Mouse (Mus musculus): ENCODE measurements around the gene Zfp266. TPM values are rescaled to one million over a fixed set of nuclear protein-coding genes. Genes with fewer than 3 reads are reported as not detected.

Gene Zfp266
- polyA plus RNA-seq, 1 experiment from 2014 or later = 125 TPM

DNA sequence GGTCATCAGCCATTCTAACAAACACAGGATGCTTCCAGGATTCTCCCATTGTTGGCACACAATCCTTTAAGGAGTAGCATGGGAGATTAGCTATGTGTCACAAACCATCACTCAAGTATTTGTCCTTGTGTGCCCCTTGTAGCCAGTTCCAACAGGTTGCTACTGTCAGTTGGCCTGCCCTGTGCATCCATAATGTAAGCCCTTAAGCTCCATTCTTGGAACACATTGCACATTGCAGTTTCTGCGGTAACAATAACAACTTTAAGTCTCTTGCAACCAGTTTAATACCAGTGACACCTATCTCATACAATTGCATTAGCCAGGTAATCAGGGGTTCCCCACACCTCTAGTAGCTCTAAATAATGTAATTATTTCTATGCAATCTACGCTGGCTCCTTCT is 15.4 kb upstream of the Zfp266 start:
- 91% methylated on average over 2 of the region's 2 CpGs for WGBS
- Histone ChIP-seq H3K4me3 (ENCODE audit: low read depth, low read length) (no peak overlapping the region), H3K4me2 (replicated peaks; ENCODE audit: low read depth, low read length) (no peak overlapping the region), H3K27me3 (ENCODE audit: control insufficient read depth, insufficient read depth, low read length) (peaks cover 3% of the 10 kb centered on the region; the same call in 1 of the 2 replicates), H3K9me3 (ENCODE audit: control insufficient read depth, low read length) (no peaks in the 10 kb centered on the region), H3K9ac (ENCODE audit: low read depth, low read length) (no peak overlapping the region), H3K36me3 (ENCODE audit: control insufficient read depth, insufficient read depth, low read length) (no peaks in the 10 kb centered on the region), H3K4me1 (replicated peaks; ENCODE audit: control insufficient read depth, insufficient read depth, low read length) (no peaks in the 10 kb centered on the region), H3K27ac (ENCODE audit: low read depth, low read length) (no peak overlapping the region)
- ATAC-seq (ENCODE audit: low FRiP score) = no peak
- DNase-seq (ENCODE audit: low spot score) = no peak

DNA sequence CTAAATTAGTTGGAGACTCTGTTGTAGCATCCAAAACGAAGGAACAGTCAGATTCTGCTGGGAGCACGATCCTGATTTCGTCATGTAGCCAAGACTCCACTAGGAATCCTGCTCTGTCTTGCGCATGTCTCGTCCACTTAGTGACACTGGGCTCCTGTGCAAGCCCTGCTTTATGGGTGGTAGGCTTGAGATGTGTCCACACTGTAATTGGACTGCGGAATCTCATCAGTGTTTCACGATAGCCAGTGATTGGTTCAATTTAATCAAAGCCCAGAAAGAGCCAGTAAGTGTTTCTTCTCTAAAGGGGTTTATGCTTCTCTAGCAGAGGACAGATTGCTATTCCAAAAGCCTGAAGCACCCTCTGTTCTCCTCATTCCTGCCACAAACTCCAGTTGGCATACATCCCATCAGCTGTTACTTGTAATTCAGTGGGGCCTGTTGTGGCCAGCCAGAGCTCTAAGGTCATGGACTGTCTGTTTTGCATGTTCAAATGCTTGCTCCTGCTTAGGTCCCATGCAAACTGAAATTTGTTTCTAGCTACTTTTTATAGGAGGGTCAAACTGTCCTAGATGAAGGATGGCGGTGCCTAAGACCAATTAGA is 13.2 kb upstream of the Zfp266 start:
- 83% methylated on average over 8 of the region's 8 CpGs for WGBS
- Histone ChIP-seq H3K9me3 (ENCODE audit: control insufficient read depth, low read length) (no peaks in the 10 kb centered on the region), H3K9ac (ENCODE audit: low read depth, low read length) (no peak overlapping the region), H3K27ac (ENCODE audit: low read depth, low read length) (no peak overlapping the region), H3K4me2 (replicated peaks; ENCODE audit: low read depth, low read length) (no peak overlapping the region), H3K4me1 (replicated peaks; ENCODE audit: control insufficient read depth, insufficient read depth, low read length) (no peaks in the 10 kb centered on the region), H3K36me3 (ENCODE audit: control insufficient read depth, insufficient read depth, low read length) (no peaks in the 10 kb centered on the region), H3K4me3 (ENCODE audit: low read depth, low read length) (no peak overlapping the region), H3K27me3 (ENCODE audit: control insufficient read depth, insufficient read depth, low read length) (peaks cover 4% of the 10 kb centered on the region; the same call in 1 of the 2 replicates)
- DNase-seq (ENCODE audit: low spot score) (no peak), ATAC-seq (ENCODE audit: low FRiP score) (no peak)

- Histone ChIP-seq H3K36me3 (ENCODE audit: control insufficient read depth, insufficient read depth, low read length) (no peaks in the 10 kb centered on the region), H3K27me3 (ENCODE audit: control insufficient read depth, insufficient read depth, low read length) (no peaks in the 10 kb centered on the region), H3K4me3 (ENCODE audit: low read depth, low read length) (peak overlapping the region; percentile 93), H3K27ac (ENCODE audit: low read depth, low read length) (peak overlapping the region; percentile 96), H3K9me3 (ENCODE audit: control insufficient read depth, low read length) (no peaks in the 10 kb centered on the region), H3K4me1 (replicated peaks; ENCODE audit: control insufficient read depth, insufficient read depth, low read length) (0 out of 2 replicates have a peak, but pooled peaks cover 2% of the 10 kb centered on the region), H3K9ac (ENCODE audit: low read depth, low read length) (peak overlapping the region; percentile 99), H3K4me2 (replicated peaks; ENCODE audit: low read depth, low read length) (peak overlapping the region; percentile 81)
- ATAC-seq (ENCODE audit: low FRiP score) (no peak), DNase-seq (ENCODE audit: low spot score) (peak; percentile 46)
- under 1% methylated on average over 17 of the region's 17 CpGs for WGBS
Observed at GRCm38 (mm10) chr9:20520531-20521210, 546 bp downstream of the Zfp266 start.

DNA sequence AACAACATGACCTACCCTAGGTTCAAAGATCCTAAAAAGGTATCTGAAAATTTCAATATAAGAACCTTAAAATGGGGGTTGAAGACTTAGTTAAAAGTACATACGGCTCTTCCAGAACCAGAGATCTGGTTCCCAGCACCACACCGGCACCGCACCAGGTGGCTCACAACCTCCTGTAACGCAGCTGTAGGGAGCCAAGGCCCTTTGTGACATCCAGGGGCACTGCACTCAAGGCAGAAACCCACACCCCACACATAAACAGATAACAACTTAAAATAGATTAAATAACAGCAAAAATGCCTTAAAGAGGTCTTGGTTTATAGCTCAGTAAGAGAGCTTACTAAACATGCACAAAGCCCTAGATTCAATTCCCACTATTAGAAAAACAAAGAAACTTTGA is 1.3 kb downstream of the Zfp266 start:
- peak overlapping the region; percentile 43 for H3K4me3 ChIP-seq (ENCODE audit: low read depth, low read length)
- no peaks in the 10 kb centered on the region for H3K36me3 ChIP-seq (ENCODE audit: control insufficient read depth, insufficient read depth, low read length)
- no peak overlapping the region for H3K27ac ChIP-seq (ENCODE audit: low read depth, low read length)
- ATAC-seq (ENCODE audit: low FRiP score) (no peak), DNase-seq (ENCODE audit: low spot score) (peak; percentile 38)
- peak overlapping the region; percentile 34; the same call in 1 of the 2 replicates for H3K9ac ChIP-seq (ENCODE audit: low read depth, low read length)
- H3K4me2 ChIP-seq (replicated peaks; ENCODE audit: low read depth, low read length) = peak overlapping the region; percentile 54
- no peaks in the 10 kb centered on the region for H3K9me3 ChIP-seq (ENCODE audit: control insufficient read depth, low read length)
- no peaks in the 10 kb centered on the region for H3K27me3 ChIP-seq (ENCODE audit: control insufficient read depth, insufficient read depth, low read length)
- H3K4me1 ChIP-seq (replicated peaks; ENCODE audit: control insufficient read depth, insufficient read depth, low read length) = 0 out of 2 replicates have a peak, but pooled peaks cover 2% of the 10 kb centered on the region
- WGBS = 8% methylated on average over 4 of the region's 4 CpGs

GRCm38 (mm10) chr9:20518708-20519107 is 2.5 kb downstream of the Zfp266 start:
- H3K9me3 ChIP-seq (ENCODE audit: control insufficient read depth, low read length) = no peaks in the 10 kb centered on the region
- H3K36me3 ChIP-seq (ENCODE audit: control insufficient read depth, insufficient read depth, low read length) = no peaks in the 10 kb centered on the region
- H3K27ac ChIP-seq (ENCODE audit: low read depth, low read length) = no peak overlapping the region
- H3K4me1 ChIP-seq (replicated peaks; ENCODE audit: control insufficient read depth, insufficient read depth, low read length) = 0 out of 2 replicates have a peak, but pooled peaks cover 2% of the 10 kb centered on the region
- 97% methylated on average over 4 of the region's 4 CpGs for WGBS
- no peak overlapping the region for H3K9ac ChIP-seq (ENCODE audit: low read depth, low read length)
- H3K4me2 ChIP-seq (replicated peaks; ENCODE audit: low read depth, low read length) = no peak overlapping the region
- no peak overlapping the region for H3K4me3 ChIP-seq (ENCODE audit: low read depth, low read length)
- ATAC-seq (ENCODE audit: low FRiP score) (no peak), DNase-seq (ENCODE audit: low spot score) (no peak)
- H3K27me3 ChIP-seq (ENCODE audit: control insufficient read depth, insufficient read depth, low read length) = no peaks in the 10 kb centered on the region

GRCm38 (mm10) chr9:20517727-20518126 is 3.5 kb downstream of the Zfp266 start:
- Histone ChIP-seq H3K9ac (ENCODE audit: low read depth, low read length) (no peak overlapping the region), H3K27ac (ENCODE audit: low read depth, low read length) (no peak overlapping the region), H3K4me1 (replicated peaks; ENCODE audit: control insufficient read depth, insufficient read depth, low read length) (0 out of 2 replicates have a peak, but pooled peaks cover 2% of the 10 kb centered on the region), H3K4me3 (ENCODE audit: low read depth, low read length) (no peak overlapping the region), H3K9me3 (ENCODE audit: control insufficient read depth, low read length) (no peaks in the 10 kb centered on the region), H3K36me3 (ENCODE audit: control insufficient read depth, insufficient read depth, low read length) (no peaks in the 10 kb centered on the region), H3K4me2 (replicated peaks; ENCODE audit: low read depth, low read length) (no peak overlapping the region), H3K27me3 (ENCODE audit: control insufficient read depth, insufficient read depth, low read length) (no peaks in the 10 kb centered on the region)
- DNase-seq (ENCODE audit: low spot score) = no peak
- 96% methylated on average over 1 of the region's 1 CpGs for WGBS
- ATAC-seq (ENCODE audit: low FRiP score) = no peak

GRCm38 (mm10) chr9:20514016-20514415 is 7.2 kb downstream of the Zfp266 start:
- ATAC-seq (ENCODE audit: low FRiP score) = no peak
- H3K4me1 ChIP-seq (replicated peaks; ENCODE audit: control insufficient read depth, insufficient read depth, low read length) = no peaks in the 10 kb centered on the region
- no peak for DNase-seq (ENCODE audit: low spot score)
- H3K4me3 ChIP-seq (ENCODE audit: low read depth, low read length) = no peak overlapping the region
- H3K27me3 ChIP-seq (ENCODE audit: control insufficient read depth, insufficient read depth, low read length) = no peaks in the 10 kb centered on the region
- no peak overlapping the region for H3K27ac ChIP-seq (ENCODE audit: low read depth, low read length)
- no peak overlapping the region for H3K9ac ChIP-seq (ENCODE audit: low read depth, low read length)
- no peaks in the 10 kb centered on the region for H3K36me3 ChIP-seq (ENCODE audit: control insufficient read depth, insufficient read depth, low read length)
- H3K9me3 ChIP-seq (ENCODE audit: control insufficient read depth, low read length) = no peaks in the 10 kb centered on the region
- 87% methylated on average over 3 of the region's 3 CpGs for WGBS
- H3K4me2 ChIP-seq (replicated peaks; ENCODE audit: low read depth, low read length) = no peak overlapping the region

- ATAC-seq (ENCODE audit: low FRiP score) (no peak), DNase-seq (ENCODE audit: low spot score) (no peak)
- H3K27ac ChIP-seq (ENCODE audit: low read depth, low read length) = no peak overlapping the region
- H3K9me3 ChIP-seq (ENCODE audit: control insufficient read depth, low read length) = no peaks in the 10 kb centered on the region
- H3K9ac ChIP-seq (ENCODE audit: low read depth, low read length) = no peak overlapping the region
- no peak overlapping the region for H3K4me2 ChIP-seq (replicated peaks; ENCODE audit: low read depth, low read length)
- H3K4me3 ChIP-seq (ENCODE audit: low read depth, low read length) = no peak overlapping the region
- no peaks in the 10 kb centered on the region for H3K27me3 ChIP-seq (ENCODE audit: control insufficient read depth, insufficient read depth, low read length)
- 87% methylated on average over 8 of the region's 8 CpGs for WGBS
- no peaks in the 10 kb centered on the region for H3K4me1 ChIP-seq (replicated peaks; ENCODE audit: control insufficient read depth, insufficient read depth, low read length)
- no peaks in the 10 kb centered on the region for H3K36me3 ChIP-seq (ENCODE audit: control insufficient read depth, insufficient read depth, low read length)
Observed at GRCm38 (mm10) chr9:20512714-20513113, 8.5 kb downstream of the Zfp266 start.

DNA sequence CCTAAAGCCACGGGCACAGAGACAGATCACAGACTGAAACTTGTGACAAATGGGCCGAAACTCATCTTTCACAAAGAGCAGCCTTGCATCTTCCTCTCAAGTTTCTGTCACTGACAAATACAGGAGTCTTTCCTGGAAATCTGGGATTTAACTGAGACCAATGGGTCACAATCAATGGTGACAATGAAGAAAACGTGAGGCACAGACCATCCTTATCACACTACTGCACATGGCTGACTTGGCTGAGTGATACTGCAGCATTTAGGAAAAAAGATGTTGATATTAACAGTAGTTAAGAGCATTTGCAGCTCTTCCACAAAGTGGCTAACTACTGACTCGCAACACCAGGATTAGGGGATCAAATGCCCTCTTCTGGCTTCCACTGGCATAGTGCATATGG is 9.6 kb downstream of the Zfp266 start:
- H3K27me3 ChIP-seq (ENCODE audit: control insufficient read depth, insufficient read depth, low read length) = no peaks in the 10 kb centered on the region
- WGBS = 89% methylated on average over 4 of the region's 4 CpGs
- no peak overlapping the region for H3K27ac ChIP-seq (ENCODE audit: low read depth, low read length)
- H3K9ac ChIP-seq (ENCODE audit: low read depth, low read length) = no peak overlapping the region
- H3K9me3 ChIP-seq (ENCODE audit: control insufficient read depth, low read length) = no peaks in the 10 kb centered on the region
- no peak overlapping the region for H3K4me3 ChIP-seq (ENCODE audit: low read depth, low read length)
- H3K4me2 ChIP-seq (replicated peaks; ENCODE audit: low read depth, low read length) = no peak overlapping the region
- H3K4me1 ChIP-seq (replicated peaks; ENCODE audit: control insufficient read depth, insufficient read depth, low read length) = no peaks in the 10 kb centered on the region
- DNase-seq (ENCODE audit: low spot score) (no peak), ATAC-seq (ENCODE audit: low FRiP score) (no peak)
- H3K36me3 ChIP-seq (ENCODE audit: control insufficient read depth, insufficient read depth, low read length) = no peaks in the 10 kb centered on the region
